Mouse (Mus musculus): ENCODE measurements around the gene Sf3b5.

Sf3b5 gene

DNA sequence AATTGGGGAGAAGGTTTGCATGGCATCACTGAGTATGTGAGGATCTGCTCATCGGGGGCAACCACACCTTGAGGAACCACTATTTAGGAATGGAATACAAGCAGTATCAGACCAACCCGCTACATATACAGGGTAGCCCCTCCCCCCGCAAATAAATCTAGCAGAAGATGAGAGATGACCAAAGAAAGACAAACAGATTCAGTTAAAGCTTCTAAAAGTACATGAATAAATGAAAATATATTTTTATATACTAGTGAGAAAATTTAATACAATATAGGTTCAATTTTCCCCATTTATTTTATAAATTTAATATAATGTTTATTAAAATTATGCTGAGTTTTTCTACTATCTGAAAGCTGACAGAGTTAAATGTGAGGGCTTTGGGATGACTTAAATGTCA is at the start of gene Sf3b5:
Sf3b5 (plus strand) TSS at position 301 of the 400 bp plus-strand sequence.
- DNase-seq, result no peak

DNA sequence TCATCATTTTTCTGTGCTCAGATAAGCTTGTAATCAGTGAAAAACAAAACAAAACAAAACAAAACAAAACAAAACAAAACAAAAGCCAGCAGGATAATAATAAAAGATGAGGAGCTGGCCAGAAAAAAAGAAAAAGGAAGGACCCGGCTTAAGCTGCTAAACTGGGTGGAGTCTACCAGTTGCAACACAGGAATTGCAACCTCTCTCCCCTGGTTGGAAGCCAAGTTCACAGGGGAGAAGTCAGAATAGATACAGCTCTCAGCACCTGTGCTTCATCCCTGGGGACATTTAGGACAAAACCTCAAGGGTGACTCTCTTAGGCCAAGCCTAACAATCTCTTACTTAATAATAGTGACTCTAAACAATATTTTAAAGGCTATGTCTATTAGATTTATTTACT is 49.3 kb upstream of the Sf3b5 start:
- DNase-seq, result no peak

DNA sequence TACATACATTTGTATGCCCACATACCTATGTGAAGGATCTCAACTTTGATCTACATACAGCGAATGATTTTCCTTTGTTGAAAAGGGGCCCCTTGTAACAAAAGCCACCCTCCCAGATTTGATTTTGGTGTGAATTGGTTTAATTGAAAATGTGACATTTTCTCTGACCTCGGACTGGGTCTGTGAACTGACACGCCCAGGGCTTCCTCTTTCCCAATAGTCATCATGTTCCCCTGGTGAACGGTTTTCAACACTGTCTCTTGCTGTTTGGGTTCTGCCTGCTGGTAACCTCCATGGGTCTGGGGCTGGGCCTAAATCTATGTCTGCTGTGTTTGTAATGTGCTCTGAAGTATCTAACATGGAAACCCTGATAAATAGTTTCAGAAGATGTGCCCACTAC is 47.9 kb upstream of the Sf3b5 start:
- DNase-seq, result no peak

DNA sequence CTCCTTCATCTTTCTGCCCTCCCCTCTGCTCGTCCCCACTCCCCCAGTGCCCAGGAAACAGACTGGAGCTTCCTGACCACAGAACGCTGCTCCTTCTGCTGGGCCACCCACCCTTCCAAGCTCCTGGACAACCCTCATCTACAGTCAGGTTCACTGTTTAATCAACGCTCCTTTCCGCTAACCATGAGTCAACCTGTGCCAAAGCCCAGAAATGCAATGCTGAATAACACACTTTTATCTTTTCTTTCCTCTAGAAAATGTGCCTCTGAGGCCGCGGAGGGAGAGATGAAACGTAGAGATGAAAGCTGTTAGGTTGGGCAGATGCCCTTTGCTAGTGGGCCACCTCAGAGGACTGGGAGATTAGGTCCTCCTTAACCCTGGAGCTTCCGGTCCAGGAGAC is 43.6 kb upstream of the Sf3b5 start:
- no peak for DNase-seq

DNA sequence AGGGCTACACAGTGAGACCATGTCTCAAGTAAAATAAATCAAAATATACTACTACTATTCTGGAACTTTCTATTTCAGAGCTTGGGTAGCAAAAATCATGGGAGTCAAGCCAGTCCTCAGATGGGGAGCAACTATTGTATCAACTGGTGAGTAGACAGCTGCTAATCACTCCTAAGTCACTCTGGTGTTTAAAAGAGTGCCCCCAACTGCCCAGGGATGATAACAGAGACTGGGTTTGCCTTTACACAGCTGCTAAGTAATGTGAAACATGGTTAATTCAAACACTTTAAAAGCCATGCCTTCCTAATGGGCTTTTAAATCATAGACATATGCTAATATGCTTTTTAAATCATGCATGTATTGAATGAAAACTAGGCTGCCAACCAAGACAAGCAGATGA is 42.9 kb upstream of the Sf3b5 start:
- DNase-seq, result no peak

DNA sequence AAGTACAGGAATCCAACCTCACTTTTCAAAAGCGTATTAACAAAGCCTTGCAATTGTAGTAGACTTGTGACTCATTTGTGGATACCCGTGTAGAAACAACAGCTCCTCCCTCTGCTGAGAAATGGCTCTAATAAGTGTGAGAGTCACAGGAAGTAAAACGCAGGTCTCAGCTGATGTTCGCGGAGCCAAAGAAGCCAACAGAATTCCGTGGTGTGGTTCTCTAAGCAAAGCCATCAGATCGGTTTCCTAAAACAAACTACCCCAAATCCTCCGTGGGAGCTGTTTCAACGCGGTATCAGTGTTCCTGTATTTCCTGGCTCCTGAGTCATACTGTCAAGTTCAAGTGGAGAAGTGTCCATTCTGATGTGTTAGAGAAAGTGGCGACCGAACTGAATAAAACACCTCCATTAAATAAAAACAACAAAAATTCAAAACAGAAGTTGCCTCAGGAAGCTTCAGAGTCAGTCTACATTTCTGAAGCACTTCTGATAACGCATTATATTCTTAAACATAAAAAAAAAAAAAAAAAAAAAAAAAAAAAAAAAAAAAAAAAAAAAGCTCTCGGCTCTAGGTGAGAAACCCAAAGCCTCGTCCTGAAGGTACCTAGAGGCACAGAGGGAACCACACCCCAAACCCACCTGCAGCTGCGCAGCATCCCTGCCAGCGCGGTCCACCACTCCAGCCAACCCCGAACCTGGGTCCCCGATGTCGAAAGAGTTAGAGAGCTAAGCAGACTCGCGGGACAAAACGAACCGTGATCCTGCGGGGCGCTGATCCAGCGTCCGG is 41.6 kb upstream of the Sf3b5 start:
- DNase-seq, result peak; percentile 12

DNA sequence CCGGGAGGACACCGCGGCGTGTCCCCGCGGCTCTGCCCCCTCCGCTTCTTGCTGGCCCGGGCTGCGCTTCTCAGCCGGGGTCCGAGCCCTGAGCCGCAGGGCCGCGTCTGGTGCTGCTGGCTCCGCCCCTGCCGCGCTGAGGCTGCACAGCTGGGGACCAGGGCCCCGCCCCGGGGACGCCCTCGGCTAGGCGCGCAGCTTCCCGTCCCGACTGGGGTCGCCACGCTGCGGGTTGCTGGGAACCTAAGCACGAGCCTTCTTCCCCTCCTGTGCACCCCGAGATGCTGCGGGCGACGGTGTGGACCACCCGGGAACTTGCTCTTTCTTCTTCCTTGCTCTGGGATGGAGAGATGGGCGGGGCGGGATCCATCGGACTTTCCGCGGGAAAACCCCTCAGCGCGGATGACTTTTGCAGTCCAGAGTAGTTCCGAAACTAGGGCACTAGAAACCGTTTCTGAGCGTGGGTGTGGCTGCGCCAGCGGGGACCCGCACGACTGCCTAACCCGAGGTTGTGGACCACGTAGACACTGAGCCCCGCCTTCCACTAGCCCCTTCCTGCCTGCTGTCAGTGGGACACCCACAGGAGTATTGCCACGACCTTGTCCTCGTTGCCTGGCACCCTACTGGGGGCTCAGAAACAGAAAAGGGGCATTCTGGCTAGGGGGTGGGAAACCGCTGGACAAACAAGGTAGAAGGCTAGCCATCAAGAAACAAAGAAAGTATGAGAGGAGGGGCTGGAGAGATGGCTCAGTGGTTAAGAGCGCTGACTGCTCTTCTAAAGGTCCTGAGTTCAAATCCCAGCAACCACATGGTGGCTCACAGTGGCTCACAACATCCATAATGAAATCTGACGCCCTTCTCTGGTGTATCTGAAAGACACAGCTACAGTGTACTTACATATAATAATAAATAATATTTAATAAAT is 40.7 kb upstream of the Sf3b5 start, which contains the start of gene Stx11:
Stx11 (minus strand) TSS at position 148 of the 925 bp plus-strand sequence.
- DNase-seq, result peak; percentile 28

DNA sequence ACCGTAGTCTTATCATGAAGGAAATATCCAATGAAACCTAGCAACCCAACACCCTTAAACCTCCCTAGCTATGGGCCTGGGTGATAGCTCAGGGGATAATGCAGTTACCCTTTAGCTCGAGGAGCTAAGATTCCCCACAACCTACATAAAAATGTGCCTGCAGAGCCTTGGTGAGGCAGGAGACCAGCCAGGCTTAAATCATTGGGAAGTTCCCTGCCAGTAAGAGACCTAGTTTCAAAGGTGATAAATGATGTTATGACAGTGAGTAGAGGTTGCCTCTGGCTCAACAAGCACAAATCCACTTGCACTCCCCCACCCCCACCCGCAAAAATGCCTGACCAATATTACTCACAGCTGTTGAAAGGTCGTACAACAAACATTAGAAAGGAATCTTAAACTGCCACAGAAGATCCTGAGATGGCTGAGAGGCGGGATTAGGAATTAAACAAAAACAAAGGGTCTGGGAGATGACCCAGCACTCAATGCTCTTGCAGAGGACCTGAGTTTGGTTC is 39.4 kb upstream of the Sf3b5 start:
- DNase-seq, result no peak

DNA sequence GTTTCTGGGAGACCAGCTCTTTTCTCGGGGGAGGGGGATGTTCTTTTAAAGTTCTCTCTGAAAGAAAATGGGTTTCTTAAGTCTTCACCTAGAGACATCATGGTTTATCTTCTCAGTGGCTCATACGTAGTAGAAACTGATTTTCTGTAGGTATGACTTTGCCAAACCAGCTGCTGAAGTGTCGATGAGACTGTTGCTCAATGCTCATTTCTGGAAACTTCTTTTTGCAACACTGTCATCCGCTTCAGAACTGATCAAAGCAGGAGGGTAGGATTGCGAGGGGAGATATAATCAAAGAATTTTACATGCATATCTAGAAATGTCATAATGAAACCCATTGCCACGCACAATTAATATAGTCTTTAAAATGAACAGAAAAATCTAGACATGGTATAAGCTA is 30.6 kb upstream of the Sf3b5 start:
- no peak for DNase-seq

DNA sequence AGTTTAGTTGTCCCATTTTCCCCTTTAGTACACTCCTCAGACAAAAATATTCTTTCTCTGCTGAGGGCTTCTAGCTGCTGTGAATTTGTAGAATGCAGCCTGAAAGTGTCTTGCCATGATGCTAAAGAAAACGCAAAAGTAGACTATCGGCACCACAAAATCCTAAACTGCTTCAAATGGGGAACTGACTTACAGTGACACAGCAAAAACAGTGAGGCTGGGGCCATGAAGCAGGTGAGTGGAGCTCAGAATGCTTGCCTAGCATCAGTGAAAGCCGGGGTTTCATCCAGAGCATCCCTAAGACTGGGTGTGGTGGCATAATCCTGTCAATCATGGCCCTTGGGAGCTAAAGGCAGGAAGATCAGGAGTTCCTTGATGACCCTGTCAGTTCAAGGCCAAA is 29.7 kb upstream of the Sf3b5 start:
- DNase-seq, result no peak

DNA sequence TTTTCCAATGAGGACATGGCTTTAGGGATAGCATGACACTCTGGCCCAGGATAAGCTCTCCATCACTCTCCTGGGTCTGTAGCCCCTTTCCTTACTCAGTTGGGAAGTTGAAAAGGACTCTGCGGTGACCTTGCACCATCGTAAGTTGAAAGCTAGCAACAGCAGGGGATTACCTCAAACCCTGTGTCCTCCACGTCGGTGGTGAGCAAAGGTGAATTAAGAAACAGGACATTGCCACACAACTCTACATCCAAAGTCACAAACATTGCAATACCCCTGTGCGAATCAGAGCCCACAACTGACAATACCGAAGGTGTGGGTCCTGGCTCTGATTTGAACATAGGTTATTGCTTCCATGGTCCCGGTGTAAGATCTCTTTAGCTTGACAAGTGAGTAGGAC is 29.2 kb upstream of the Sf3b5 start:
- no peak for DNase-seq

DNA sequence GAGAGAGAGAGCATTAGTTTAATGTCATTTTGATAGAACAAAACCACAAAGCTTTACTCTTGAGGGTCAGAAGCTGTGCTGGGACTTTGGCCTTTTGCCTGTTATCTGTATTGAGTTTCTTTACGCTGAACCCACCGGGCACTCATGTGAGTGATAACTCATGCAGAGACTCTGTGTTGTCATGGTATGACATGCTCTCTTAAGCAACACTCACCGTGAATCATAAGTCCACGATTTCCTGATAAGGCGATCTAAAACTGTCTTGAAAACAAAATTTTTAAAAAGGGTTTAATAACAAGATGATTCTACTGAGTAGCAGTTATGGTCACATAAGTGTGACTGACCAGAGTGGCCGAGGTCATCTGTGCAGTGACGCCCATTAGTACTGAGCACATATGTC is 28.6 kb upstream of the Sf3b5 start:
- DNase-seq, result no peak

DNA sequence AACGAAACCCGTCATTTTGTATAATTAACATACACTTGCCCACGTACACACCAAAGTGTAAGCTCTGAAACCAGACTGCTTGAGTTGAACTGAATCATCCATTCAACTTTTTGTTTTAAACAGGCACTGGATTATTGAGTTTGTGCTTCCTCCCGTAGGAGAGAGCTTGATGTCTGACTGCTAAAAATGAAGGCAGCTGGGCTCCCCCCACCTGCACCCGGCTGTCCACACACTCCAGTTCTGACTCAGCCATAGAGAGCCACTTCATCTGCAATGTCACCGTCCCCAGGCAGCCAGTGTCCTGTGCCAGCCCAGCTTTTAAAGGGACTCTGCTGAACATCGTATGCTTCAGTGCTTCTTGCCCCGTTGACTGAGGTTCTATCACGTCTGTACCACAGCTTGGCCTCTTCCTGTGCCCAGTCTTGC is 27.3 kb upstream of the Sf3b5 start:
- DNase-seq, result no peak

DNA sequence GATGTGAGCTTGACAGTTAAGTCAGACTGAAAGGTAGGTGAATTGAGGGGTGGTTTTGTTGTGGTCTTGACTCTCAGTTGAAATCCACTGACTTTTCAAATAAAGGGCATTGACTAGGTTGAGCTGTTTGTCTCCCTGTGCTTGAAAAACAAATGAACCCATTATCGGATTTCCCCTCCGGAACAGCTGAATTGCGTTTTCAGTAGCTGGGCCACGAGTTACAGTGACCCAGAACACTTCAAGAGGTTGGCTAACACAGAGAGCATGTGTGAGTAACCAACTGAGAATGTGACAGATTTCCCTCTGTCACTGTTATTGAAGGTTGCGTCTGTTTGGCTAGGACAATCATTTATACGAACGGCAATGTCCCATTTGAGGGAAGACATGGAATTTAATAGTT is 24.1 kb upstream of the Sf3b5 start:
- DNase-seq, result no peak

DNA sequence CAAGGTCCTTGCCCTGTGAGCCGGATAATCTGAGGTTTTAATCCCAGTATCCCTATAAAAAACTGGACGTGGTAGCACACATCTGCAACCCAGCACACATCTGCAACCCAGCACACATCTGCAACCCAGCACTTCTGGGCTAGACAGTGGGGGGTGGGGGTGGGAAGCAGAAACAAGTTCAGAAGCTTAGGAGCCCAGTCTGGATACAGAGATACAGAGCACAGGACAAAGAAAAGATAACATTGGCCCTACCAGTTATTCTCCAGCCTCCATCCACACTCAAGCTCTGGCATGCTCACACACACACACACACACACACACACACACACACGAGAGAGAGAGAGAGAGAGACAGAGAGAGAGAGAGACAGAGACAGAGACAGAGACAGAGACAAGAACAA is 21.6 kb upstream of the Sf3b5 start:
- no peak for DNase-seq

DNA sequence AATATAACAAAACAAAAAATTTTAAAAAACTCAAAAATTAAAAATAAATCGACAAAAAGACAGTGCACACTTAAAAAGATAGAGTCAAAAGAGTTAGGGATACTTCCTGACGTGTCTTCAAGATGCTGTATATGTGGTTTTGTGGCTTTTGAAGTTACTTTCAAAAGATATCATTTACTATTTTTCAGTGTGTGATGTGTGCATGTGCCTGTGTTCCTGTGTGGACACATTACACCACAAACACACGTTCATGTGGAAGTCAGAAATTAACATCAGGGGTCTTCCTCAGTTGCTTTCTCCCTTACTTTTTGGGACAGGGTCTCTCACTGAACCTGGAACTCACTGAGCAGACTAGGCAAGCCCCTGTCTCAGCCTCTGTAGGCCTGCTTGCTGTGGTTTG is 20.1 kb upstream of the Sf3b5 start:
- DNase-seq, result no peak

DNA sequence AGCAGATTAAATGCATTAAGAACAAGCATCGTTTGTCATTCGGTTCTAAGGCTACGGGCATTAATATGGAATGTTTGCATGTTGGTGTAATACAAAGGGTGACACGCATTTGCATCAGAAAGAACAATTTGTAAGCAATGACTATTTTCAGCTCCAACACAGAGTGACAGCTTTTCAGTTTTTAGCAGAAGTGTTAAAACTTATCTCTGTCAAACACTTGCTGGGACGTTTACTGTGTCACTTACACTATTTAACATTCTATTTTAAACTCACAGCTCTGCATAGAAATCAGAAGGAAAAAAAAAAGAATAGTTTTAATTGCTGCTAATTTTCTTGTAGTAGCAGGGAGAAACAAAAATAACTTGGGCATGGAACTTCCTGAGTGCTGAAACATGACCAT is 18.7 kb upstream of the Sf3b5 start:
- DNase-seq, result no peak

DNA sequence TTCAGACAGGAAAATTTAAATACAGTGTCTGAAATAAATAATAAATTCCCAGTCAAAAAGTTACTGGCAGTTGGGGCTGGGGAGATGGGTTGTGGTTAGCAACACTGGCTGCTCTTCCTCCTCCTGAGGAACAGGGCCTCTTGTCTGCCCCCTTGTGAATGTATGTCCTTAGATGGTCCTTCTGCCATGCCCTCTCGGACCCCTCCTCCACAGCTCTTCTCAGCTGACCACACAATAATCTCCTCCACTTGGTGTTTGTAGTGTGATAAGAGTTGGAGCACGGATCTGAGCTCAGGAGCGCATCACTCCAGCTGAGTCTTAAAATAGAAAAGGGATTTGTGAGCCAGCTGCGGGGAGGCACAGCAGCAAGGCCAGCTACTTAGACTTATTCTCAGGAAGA is 18.2 kb upstream of the Sf3b5 start:
- DNase-seq, result no peak

DNA sequence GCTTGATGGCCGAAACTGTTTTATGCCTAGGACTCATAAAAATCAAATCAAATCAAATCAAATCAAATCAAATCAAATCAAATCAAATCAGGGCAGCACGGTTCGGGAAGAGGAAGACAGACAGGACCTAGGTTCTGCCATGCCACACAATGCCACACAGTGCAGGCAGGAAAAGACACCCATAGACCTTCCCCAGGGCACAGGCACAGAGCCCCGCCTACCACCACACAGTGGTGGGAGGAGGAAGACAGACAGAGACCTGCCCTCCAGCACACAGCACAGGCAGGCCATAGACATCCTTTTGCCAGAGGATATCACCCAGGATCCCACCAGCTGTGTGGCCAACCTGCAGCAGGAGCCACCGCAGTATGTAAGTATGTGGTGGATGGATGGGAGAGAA is 13.2 kb upstream of the Sf3b5 start:
- DNase-seq, result no peak

DNA sequence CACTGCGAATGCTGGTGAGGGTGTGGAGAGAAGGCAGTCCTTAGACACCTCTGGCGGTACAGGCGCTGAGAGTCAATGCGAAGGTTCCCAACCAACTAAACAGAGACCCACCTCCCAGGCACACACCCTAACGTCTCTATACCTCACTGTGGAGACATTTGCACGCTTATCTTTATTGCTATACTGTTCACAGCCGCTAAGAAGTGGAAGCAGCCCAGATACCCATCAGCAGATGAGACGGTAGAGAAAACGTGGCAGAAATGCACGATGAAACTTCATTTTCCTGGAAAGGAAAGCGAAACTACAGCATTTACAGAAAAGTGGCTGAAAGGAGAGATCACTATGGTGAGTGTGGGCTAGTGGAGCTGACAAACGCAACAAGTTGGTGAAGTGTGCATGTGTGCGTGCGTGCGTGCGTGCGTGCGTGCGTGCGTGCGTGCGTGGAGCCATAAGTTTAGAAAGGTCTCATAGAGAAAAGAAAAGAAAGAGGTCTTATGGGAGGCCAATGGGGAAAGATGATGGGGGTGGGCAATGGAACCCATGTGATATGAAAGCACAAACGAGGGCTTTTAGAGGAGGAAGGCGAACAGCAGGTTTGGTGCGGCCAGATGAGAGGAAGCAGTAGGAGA is 11.6 kb upstream of the Sf3b5 start:
- no peak for DNase-seq

DNA sequence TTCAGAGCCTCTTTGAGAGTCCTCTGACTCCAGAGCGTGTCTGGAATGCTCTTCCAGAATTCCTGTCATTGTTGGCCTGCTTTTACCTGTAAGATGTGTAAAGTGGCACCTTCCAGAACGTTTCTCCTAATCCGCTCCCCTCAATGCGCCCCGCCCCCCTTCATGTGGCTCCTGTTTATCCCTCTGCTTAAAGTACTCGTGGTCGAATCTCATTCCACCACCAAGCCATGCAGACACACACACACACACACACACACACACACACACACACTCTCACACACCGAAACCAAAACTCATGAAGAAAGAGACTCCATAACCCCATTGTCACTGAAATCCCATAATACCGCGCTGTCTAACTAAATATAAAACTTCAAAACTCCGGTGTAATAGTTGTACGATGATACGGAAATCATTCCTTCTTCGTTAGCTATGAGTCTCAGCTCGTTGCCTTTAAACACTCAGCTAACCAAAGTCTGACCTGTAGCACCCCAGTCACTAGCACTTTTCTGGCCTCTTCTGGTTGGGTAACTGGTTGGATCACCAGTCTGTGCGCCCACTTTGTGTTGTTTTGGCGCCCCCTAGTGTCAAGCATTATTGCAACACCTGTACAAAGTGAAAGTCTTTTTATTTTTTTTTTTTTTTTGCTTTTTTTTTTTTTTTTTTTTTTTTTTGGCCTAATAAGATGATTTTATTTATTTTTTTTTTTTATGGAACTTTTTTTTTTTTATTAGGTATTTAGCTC is 8.2 kb upstream of the Sf3b5 start:
- peak; percentile 89 for DNase-seq

DNA sequence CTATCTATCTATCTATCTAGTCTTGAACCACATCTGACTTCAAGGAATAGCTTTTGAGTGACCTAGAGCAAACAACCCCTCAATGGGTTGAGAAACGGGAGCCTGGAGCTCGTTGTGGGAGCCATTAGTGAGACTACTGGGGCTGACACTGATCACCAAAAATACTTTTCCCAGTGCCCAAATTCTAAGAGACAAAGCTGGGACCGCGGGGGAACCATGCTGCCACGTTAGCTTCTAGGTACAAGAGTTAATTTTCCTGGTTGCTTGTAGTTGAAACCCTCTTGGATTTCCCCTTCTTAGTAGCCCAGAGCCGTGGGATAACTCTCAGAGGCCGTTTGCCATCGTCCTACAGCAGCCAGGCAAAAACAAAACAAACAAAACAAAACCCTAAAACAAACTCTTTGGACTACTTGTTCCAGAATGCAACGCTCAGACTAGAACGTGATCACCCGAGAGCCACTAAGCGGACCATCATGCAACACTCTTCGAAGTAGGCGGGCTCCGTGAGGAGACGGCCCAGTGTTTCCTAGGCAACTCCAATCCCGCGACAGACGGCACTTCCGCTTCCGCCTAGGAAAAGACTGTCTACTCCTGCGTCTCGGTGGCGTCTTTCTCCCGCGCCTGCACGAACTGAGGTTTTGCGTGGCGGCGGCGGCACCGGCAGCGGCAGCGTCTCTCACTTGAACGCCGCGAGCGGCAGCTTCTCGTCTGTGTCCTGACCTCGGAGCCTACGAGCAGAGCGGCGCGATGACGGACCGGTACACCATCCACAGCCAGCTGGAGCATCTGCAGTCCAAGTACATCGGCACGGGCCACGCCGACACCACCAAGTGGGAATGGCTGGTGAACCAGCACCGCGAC is 3.0 kb downstream of the Sf3b5 start:
- peak; percentile 89 for DNase-seq
